Mouse (Mus musculus) kidney, adult 9 months (tissue): ENCODE results near the gene Ppp1ca.

Experiments used
- DNase-seq: peaks from one replicate; pipeline ENCODE4 v3.0.0; 2022

The Ppp1ca gene

GRCm38 (mm10) chr19:4242416-4242815 is 50.6 kb downstream of the Ppp1ca start:
- no peak for DNase-seq

- DNase-seq = no peak
Measured at GRCm38 (mm10) chr19:4244775-4245174, 52.9 kb downstream of the Ppp1ca start.
